Mouse (Mus musculus) CH12.LX (cell line): ENCODE data around the gene Pck1. TPM values are rescaled to one million over a fixed set of nuclear protein-coding genes. Genes with fewer than 3 reads are reported as not detected.

Experiments used
- DNase-seq: peaks from one replicate; pipeline ENCODE4 v3.0.0-alpha.2; 2013; ENCODE audit errors: extremely low read depth
- H3K27ac ChIP-seq: 2 replicates; pipeline ENCODE4 v1.5.1; 2012; ENCODE audit warnings: low read depth, mild to moderate bottlenecking, control low read depth, moderate library complexity; ENCODE audit not compliant: insufficient read depth
- H3K27me3 ChIP-seq: replicated peaks from 2 replicates; pipeline ENCODE3; 2012; ENCODE audit warnings: inconsistent platforms
- H3K36me3 ChIP-seq, 2 experiments: replicated peaks in 1 of 2; 2 replicates each; pipeline versions ENCODE3 to v1.6.1; 2012; ENCODE audit warnings: inconsistent platforms in 1 of 2, low read length in 1 of 2, mild to moderate bottlenecking in 1 of 2, mixed read lengths in 1 of 2, moderate library complexity in 1 of 2; ENCODE audit not compliant: control insufficient read depth in 1 of 2, insufficient read depth in 1 of 2
- H3K4me1 ChIP-seq, 2 experiments: 2 replicates each; pipeline ENCODE4 v1.6.1; 2012; ENCODE audit warnings: inconsistent platforms in 1 of 2, moderate library complexity in 1 of 2; ENCODE audit not compliant: insufficient read depth in 2 of 2, control insufficient read depth in 1 of 2
- H3K4me2 ChIP-seq: 2 replicates; pipeline ENCODE4 v1.6.1; 2012; ENCODE audit warnings: low read depth, mild to moderate bottlenecking, control low read depth; ENCODE audit not compliant: poor library complexity, insufficient read depth, severe bottlenecking
- H3K4me3 ChIP-seq, 3 experiments: fragments of 150-350 bp in 1 of 3; sonication (generic) in 1 of 3; replicated peaks in 1 of 3; 2 replicates each; pipeline versions ENCODE3 to v1.5.1; 2011 to 2012; ENCODE audit warnings: low read depth in 2 of 3, low read length in 2 of 3, mild to moderate bottlenecking in 2 of 3, moderate library complexity in 2 of 3, control low read depth in 1 of 3, improper control_type of control experiment in 1 of 3, inconsistent platforms in 1 of 3, mixed read lengths in 1 of 3; ENCODE audit not compliant: poor library complexity in 1 of 3
- H3K79me2 ChIP-seq: replicated peaks from 2 replicates; pipeline ENCODE4 v1.6.1; 2012; ENCODE audit warnings: mild to moderate bottlenecking, moderate library complexity; ENCODE audit not compliant: control insufficient read depth, poor library complexity, insufficient read depth, severe bottlenecking; ENCODE audit errors: extremely low read depth
- H3K9ac ChIP-seq: 2 replicates; pipeline ENCODE4 v1.6.1; 2012; ENCODE audit warnings: low read depth, mild to moderate bottlenecking, control low read depth, moderate library complexity; ENCODE audit not compliant: insufficient read depth
- H3K9me3 ChIP-seq: replicated peaks from 2 replicates; pipeline ENCODE3; 2012; ENCODE audit warnings: low read length, inconsistent platforms, mixed read lengths
- EP300 ChIP-seq: IDR thresholded peaks from 2 replicates; pipeline ENCODE4 v1.6.1; 2011; ENCODE audit warnings: low read length, improper control_type of control experiment
- GABPA ChIP-seq: IDR thresholded peaks from 2 replicates; pipeline ENCODE4 v1.6.1; 2012; ENCODE audit warnings: low read depth, low read length, improper control_type of control experiment, inconsistent platforms; ENCODE audit not compliant: insufficient replicate concordance
- MAX ChIP-seq: IDR thresholded peaks from 2 replicates; pipeline ENCODE4 v1.6.1; 2011; ENCODE audit warnings: low read length, improper control_type of control experiment
- RAD21 ChIP-seq: IDR thresholded peaks from 2 replicates; pipeline ENCODE4 v1.6.1; 2011; ENCODE audit warnings: low read depth, mild to moderate bottlenecking, low read length, improper control_type of control experiment, moderate library complexity
- RCOR1 ChIP-seq: conservative IDR thresholded peaks from 2 replicates; pipeline ENCODE4 v1.6.1; 2012; ENCODE audit warnings: low read depth, mild to moderate bottlenecking, inconsistent platforms, low read length, improper control_type of control experiment
- TCF12 ChIP-seq: IDR thresholded peaks from 2 replicates; pipeline ENCODE4 v1.6.1; 2014; ENCODE audit warnings: low read depth, mild to moderate bottlenecking, inconsistent platforms, low read length, improper control_type of control experiment
- UBTF ChIP-seq: IDR thresholded peaks from 2 replicates; pipeline ENCODE4 v1.6.1; 2012; ENCODE audit warnings: low read depth, mild to moderate bottlenecking, inconsistent platforms, low read length, improper control_type of control experiment, moderate library complexity
- ZNF384 ChIP-seq: IDR thresholded peaks from 2 replicates; pipeline ENCODE4 v1.6.1; 2012; ENCODE audit warnings: low read depth, low read length, improper control_type of control experiment, inconsistent platforms
- dilution Hi-C: fragments of 300-500 bp; cut with MboI; formaldehyde crosslinking; loops from 2 replicates; pipeline ENCODE4 v1.14.3; 2020; ENCODE audit warnings: low sequenced_read_pairs; ENCODE audit not compliant: extremely low pct_unique_long_range_greater_than_20kb, extremely low pct_ligation_motif_present
- in situ Hi-C: fragments of 300-500 bp; cut with MboI; formaldehyde crosslinking; loops from 3 replicates; pipeline ENCODE4 v1.14.3; 2019; ENCODE audit warnings: low sequenced_read_pairs, low pct_ligation_motif_present, low pct_unique_long_range_greater_than_20kb, mixed read lengths
- polyA plus RNA-seq: library from polyadenylated mRNA; unstranded; fragments of >175 nt; gene quantifications from 2 replicates; pipeline ENCODE4 v1.2.1, GENCODE M21; 2012; ENCODE audit warnings: low read depth; ENCODE audit not compliant: insufficient read length
- total RNA-seq, 2 experiments: library from RNA; depleted of rRNA; stranded (reverse); fragments of 300-350 nt in 1 of 2; fragments of >200 nt in 1 of 2; gene quantifications; 2 replicates each; pipeline ENCODE4 v1.2.3; 2012 to 2014

Pck1 gene
- total and polyA plus RNA-seq, 3 experiments = 0.08 to 0.13 (median 0.11) TPM

- Histone ChIP-seq H3K4me1 (peaks cover 0 to 9% of the 10 kb centered on the region in 2 experiments; a peak in 2 of 4 replicates), H3K9me3 (no peaks in the 10 kb centered on the region), H3K4me3 (no peak overlapping the region), H3K27me3 (peaks cover 14% of the 10 kb centered on the region), H3K79me2 (no peaks in the 10 kb centered on the region), H3K27ac (no peak overlapping the region), H3K36me3 (no peaks in the 10 kb centered on the region), H3K4me2 (no peak overlapping the region), H3K9ac (no peak overlapping the region)
- in situ Hi-C loops = no loop called here
- no peak for DNase-seq
- no peak for TF ChIP-seq EP300
- no peak for TF ChIP-seq TCF12
- no peak for TF ChIP-seq MAX
- TF ChIP-seq ZNF384 = no peak
- TF ChIP-seq RCOR1 = no peak
- TF ChIP-seq RAD21 = no peak
- dilution Hi-C loops = no loop called here
These were observed 52.8 kb downstream of the Pck1 start for GRCm38 (mm10) chr2:173205563-173206099.

- DNase-seq = no peak
These were observed 54.2 kb downstream of the Pck1 start for GRCm38 (mm10) chr2:173207051-173207450.

More at GRCm38 (mm10) chr2:173207051-173207450, 54.2 kb downstream of the Pck1 start:
- H3K4me2 ChIP-seq = no peak overlapping the region
- H3K79me2 ChIP-seq = no peaks in the 10 kb centered on the region
- H3K36me3 ChIP-seq = peaks cover 0 to 8% of the 10 kb centered on the region in 2 experiments
- peaks cover 6% of the 10 kb centered on the region for H3K27me3 ChIP-seq
- no peak overlapping the region for H3K4me3 ChIP-seq
- TF ChIP-seq GABPA (no peak), UBTF (no peak)
- in situ Hi-C loops (no loop called here), dilution Hi-C loops (no loop called here)
- peaks cover 0 to 17% of the 10 kb centered on the region in 2 experiments; a peak in 2 of 4 replicates for H3K4me1 ChIP-seq
- no peak overlapping the region for H3K9ac ChIP-seq
- no peak overlapping the region for H3K27ac ChIP-seq
- H3K9me3 ChIP-seq = no peaks in the 10 kb centered on the region

Other genes starting within 250 kb of the Pck1 start
- gene Bmp7, start 212.7 kb upstream of the Pck1 start, total RNA-seq (2012; rRNA removed) = 0.34 and 0.47 TPM in 2 replicates
- gene Bmp7, start 212.7 kb upstream of the Pck1 start, total RNA-seq (2014; rRNA removed) = 0.16 and 0.69 TPM in 2 replicates
- gene Bmp7, start 212.7 kb upstream of the Pck1 start, polyA plus RNA-seq = 0.31 and 0.51 TPM in 2 replicates
- 0.13 and 0.34 TPM in 2 replicates for gene Spo11, start 175.3 kb upstream of the Pck1 start, total RNA-seq (2012; rRNA removed)
- not detected in 2 replicates for gene Spo11, start 175.3 kb upstream of the Pck1 start, total RNA-seq (2014; rRNA removed)
- 0.08 and 0.16 TPM in 2 replicates for gene Spo11, start 175.3 kb upstream of the Pck1 start, polyA plus RNA-seq
- gene Rae1, start 152.9 kb upstream of the Pck1 start, total RNA-seq (2012; rRNA removed) = 86.3 and 97.7 TPM in 2 replicates
- 114 and 115 TPM in 2 replicates for gene Rae1, start 152.9 kb upstream of the Pck1 start, total RNA-seq (2014; rRNA removed)
- gene Rae1, start 152.9 kb upstream of the Pck1 start, polyA plus RNA-seq = 86.1 and 95.0 TPM in 2 replicates
- gene Rbm38, start 132.6 kb upstream of the Pck1 start, total RNA-seq (2012; rRNA removed) = 19.4 and 20.7 TPM in 2 replicates
- 11.3 and 14.4 TPM in 2 replicates for gene Rbm38, start 132.6 kb upstream of the Pck1 start, total RNA-seq (2014; rRNA removed)
- gene Rbm38, start 132.6 kb upstream of the Pck1 start, polyA plus RNA-seq = 83.9 and 85.4 TPM in 2 replicates
- not detected in 2 replicates for gene Ctcfl, start 33.5 kb upstream of the Pck1 start, total RNA-seq (2012; rRNA removed)
- not detected in 2 replicates for gene Ctcfl, start 33.5 kb upstream of the Pck1 start, total RNA-seq (2014; rRNA removed)
- gene Ctcfl, start 33.5 kb upstream of the Pck1 start, polyA plus RNA-seq = 0.11 TPM in 1 of 2 replicates, not detected in the other
- gene Zbp1, start 65.9 kb downstream of the Pck1 start, total RNA-seq (2012; rRNA removed) = 8.4 and 8.7 TPM in 2 replicates
- 7.3 and 9.8 TPM in 2 replicates for gene Zbp1, start 65.9 kb downstream of the Pck1 start, total RNA-seq (2014; rRNA removed)
- gene Zbp1, start 65.9 kb downstream of the Pck1 start, polyA plus RNA-seq = 7.9 and 8.1 TPM in 2 replicates
- gene Pmepa1, start 123.5 kb downstream of the Pck1 start, total RNA-seq (2012; rRNA removed) = 9.8 and 9.9 TPM in 2 replicates
- 1.2 and 1.6 TPM in 2 replicates for gene Pmepa1, start 123.5 kb downstream of the Pck1 start, total RNA-seq (2014; rRNA removed)
- gene Pmepa1, start 123.5 kb downstream of the Pck1 start, polyA plus RNA-seq = 11.0 and 11.8 TPM in 2 replicates